Mouse (Mus musculus) forebrain, embryonic 10.5 days (tissue): ENCODE measurements around the gene Hnrnpdl. TPM values are rescaled to one million over a fixed set of nuclear protein-coding genes. Genes with fewer than 3 reads are reported as not detected.

ENCODE experiments used
- polyA plus RNA-seq: library from polyadenylated mRNA; unstranded; fragments of >200 nt; fragmentation: Nextera tagmentation; extraction: Ambion mirVana; gene quantifications from 2 replicates; pipeline ENCODE4 v1.2.1, GENCODE M21; 2016

Hnrnpdl gene
- polyA plus RNA-seq, 1 experiment from 2014 or later: 246 TPM

Other genes starting within 250 kb of the Hnrnpdl start
- 0.25 and 0.30 TPM in 2 replicates for gene Vamp9, start 133.4 kb downstream of the Hnrnpdl start, polyA plus RNA-seq
- gene Hnrnpd, start 60.7 kb downstream of the Hnrnpdl start, polyA plus RNA-seq: 200 and 207 TPM in 2 replicates
- 1.7 and 2.2 TPM in 2 replicates for gene 4930524J08Rik, start 60.6 kb downstream of the Hnrnpdl start, polyA plus RNA-seq
- gene Enoph1, start 321 bp upstream of the Hnrnpdl start, polyA plus RNA-seq: 62.8 and 66.9 TPM in 2 replicates
- gene Tmem150c, start 120.1 kb upstream of the Hnrnpdl start, polyA plus RNA-seq: 2.2 and 2.3 TPM in 2 replicates